Mouse (Mus musculus): ENCODE data around the gene Eif3i. TPM values are rescaled to one million over a fixed set of nuclear protein-coding genes. Genes with fewer than 3 reads are reported as not detected.
A peak's percentile ranks its signal among the peaks of the same experiment; 100 is the strongest.
"Not testable (repeated sequence)": the region's sequence is repeated elsewhere in the genome, so short reads cannot be mapped to it uniquely, and the experiment has no call there.

Gene Eif3i
- polyA plus RNA-seq, 1 experiment from 2014 or later, result 329 TPM

GRCm38 (mm10) chr4:129547631-129548030 is 52.8 kb downstream of the Eif3i start:
- 74% methylated on average over 4 of the region's 4 CpGs for WGBS
- not testable (repeated sequence) for H3K9ac ChIP-seq (ENCODE audit: low read depth, low read length)

GRCm38 (mm10) chr4:129544106-129544505 is 56.3 kb downstream of the Eif3i start:
- DNase-seq (ENCODE audit: low spot score), result no peak

More at GRCm38 (mm10) chr4:129547631-129548030, 52.8 kb downstream of the Eif3i start:
- H3K27ac ChIP-seq (ENCODE audit: low read depth, low read length); H3K36me3 ChIP-seq (ENCODE audit: control insufficient read depth, insufficient read depth, low read length); H3K9me3 ChIP-seq (ENCODE audit: control insufficient read depth, low read length); H3K4me1 ChIP-seq (replicated peaks; ENCODE audit: control insufficient read depth, insufficient read depth, low read length); H3K4me2 ChIP-seq; H3K4me3 ChIP-seq (ENCODE audit: low read depth, low read length); DNase-seq (ENCODE audit: low spot score); ATAC-seq (replicated peaks; ENCODE audit: low FRiP score); H3K27me3 ChIP-seq (replicated peaks; ENCODE audit: control insufficient read depth, insufficient read depth, low read length): not testable (repeated sequence)

GRCm38 (mm10) chr4:129542592-129543141 is 57.8 kb downstream of the Eif3i start, which contains the start of gene Hdac1:
Hdac1 (minus strand) TSS chr4:129542713.
- Histone ChIP-seq H3K9ac (ENCODE audit: low read depth, low read length) (peak within 1 kb of the TSS; percentile 95), H3K4me1 (replicated peaks; ENCODE audit: control insufficient read depth, insufficient read depth, low read length) (peaks cover 13% of the 10 kb centered on the region), H3K36me3 (ENCODE audit: control insufficient read depth, insufficient read depth, low read length) (peaks cover 9% of the 10 kb centered on the region; the same call in 1 of the 2 replicates), H3K4me3 (ENCODE audit: low read depth, low read length) (peak within 1 kb of the TSS; percentile 94), H3K9me3 (ENCODE audit: control insufficient read depth, low read length) (no peaks in the 10 kb centered on the region), H3K27ac (ENCODE audit: low read depth, low read length) (peak within 1 kb of the TSS; percentile 82), H3K27me3 (replicated peaks; ENCODE audit: control insufficient read depth, insufficient read depth, low read length) (no peaks in the 10 kb centered on the region), H3K4me2 (peak within 1 kb of the TSS; percentile 76)
- WGBS, result under 1% methylated on average over 46 of the region's 46 CpGs
- DNase-seq (ENCODE audit: low spot score) (peak; percentile 99), ATAC-seq (replicated peaks; ENCODE audit: low FRiP score) (peak; percentile 100)

More at GRCm38 (mm10) chr4:129544106-129544505, 56.3 kb downstream of the Eif3i start:
- Histone ChIP-seq H3K27me3 (replicated peaks; ENCODE audit: control insufficient read depth, insufficient read depth, low read length) (no peaks in the 10 kb centered on the region), H3K27ac (ENCODE audit: low read depth, low read length) (no peak overlapping the region), H3K9ac (ENCODE audit: low read depth, low read length) (no peak overlapping the region), H3K4me1 (replicated peaks; ENCODE audit: control insufficient read depth, insufficient read depth, low read length) (peaks cover 13% of the 10 kb centered on the region), H3K4me3 (ENCODE audit: low read depth, low read length) (no peak overlapping the region), H3K36me3 (ENCODE audit: control insufficient read depth, insufficient read depth, low read length) (peaks cover 6% of the 10 kb centered on the region; the same call in 1 of the 2 replicates), H3K9me3 (ENCODE audit: control insufficient read depth, low read length) (no peaks in the 10 kb centered on the region), H3K4me2 (no peak overlapping the region)
- WGBS, result 88% methylated on average over 4 of the region's 4 CpGs
- ATAC-seq (replicated peaks; ENCODE audit: low FRiP score), result no peak

Small RNA genes lying within 50 kb of the gene (microRNA-seq; reads per million reads assigned to microRNA genes)
- not detected for gene Mir8119 (ENCODE audit: borderline number of aligned reads)

Other genes with a start within 250 kb of the Eif3i start
- 4.2 and 4.8 TPM in 2 replicates for gene Zbtb8a, start 222.5 kb downstream of the Eif3i start, polyA plus RNA-seq (2014; fragmentation: Nextera tagmentation; extraction: Ambion mirVana)
- 2.4 and 2.8 TPM in 2 replicates for gene Zbtb8b, start 159.8 kb downstream of the Eif3i start, polyA plus RNA-seq (2014; fragmentation: Nextera tagmentation; extraction: Ambion mirVana)
- gene Bsdc1, start 139.1 kb downstream of the Eif3i start, polyA plus RNA-seq (2014; fragmentation: Nextera tagmentation; extraction: Ambion mirVana), result 21.6 and 22.5 TPM in 2 replicates
- not detected in 2 replicates for gene Tssk3, start 109.6 kb downstream of the Eif3i start, polyA plus RNA-seq (2014; fragmentation: Nextera tagmentation; extraction: Ambion mirVana)
- gene Fam229a, start 109.5 kb downstream of the Eif3i start, polyA plus RNA-seq (2014; fragmentation: Nextera tagmentation; extraction: Ambion mirVana), result not detected in 2 replicates
- 388 and 395 TPM in 2 replicates for gene Marcksl1, start 87.1 kb downstream of the Eif3i start, polyA plus RNA-seq (2014; fragmentation: Nextera tagmentation; extraction: Ambion mirVana)
- 215 and 223 TPM in 2 replicates for gene Hdac1, start 57.9 kb downstream of the Eif3i start, polyA plus RNA-seq (2014; fragmentation: Nextera tagmentation; extraction: Ambion mirVana)
- gene Lck, start 27.0 kb downstream of the Eif3i start, polyA plus RNA-seq (2014; fragmentation: Nextera tagmentation; extraction: Ambion mirVana), result 5.5 and 6.0 TPM in 2 replicates
- 9.2 and 9.3 TPM in 2 replicates for gene Fam167b, start 22.1 kb downstream of the Eif3i start, polyA plus RNA-seq (2014; fragmentation: Nextera tagmentation; extraction: Ambion mirVana)
- 207 and 228 TPM in 2 replicates for gene Tmem234, start within 50 bp of the Eif3i start, polyA plus RNA-seq (2014; fragmentation: Nextera tagmentation; extraction: Ambion mirVana)
- 0.57 and 1.5 TPM in 2 replicates for gene Dcdc2b, start 13.6 kb upstream of the Eif3i start, polyA plus RNA-seq (2014; fragmentation: Nextera tagmentation; extraction: Ambion mirVana)
- 23.6 and 25.3 TPM in 2 replicates for gene Iqcc, start 18.5 kb upstream of the Eif3i start, polyA plus RNA-seq (2014; fragmentation: Nextera tagmentation; extraction: Ambion mirVana)
- gene Ccdc28b, start 23.3 kb upstream of the Eif3i start, polyA plus RNA-seq (2014; fragmentation: Nextera tagmentation; extraction: Ambion mirVana), result 27.2 and 33.1 TPM in 2 replicates
- 70.6 and 76.7 TPM in 2 replicates for gene Txlna, start 40.4 kb upstream of the Eif3i start, polyA plus RNA-seq (2014; fragmentation: Nextera tagmentation; extraction: Ambion mirVana)
- 11.7 and 12.6 TPM in 2 replicates for gene Kpna6, start 72.1 kb upstream of the Eif3i start, polyA plus RNA-seq (2014; fragmentation: Nextera tagmentation; extraction: Ambion mirVana)
- gene Tmem39b, start 96.2 kb upstream of the Eif3i start, polyA plus RNA-seq (2014; fragmentation: Nextera tagmentation; extraction: Ambion mirVana), result 24.1 and 24.7 TPM in 2 replicates
- 78.4 and 83.3 TPM in 2 replicates for gene Khdrbs1, start 141.7 kb upstream of the Eif3i start, polyA plus RNA-seq (2014; fragmentation: Nextera tagmentation; extraction: Ambion mirVana)
- 279 and 298 TPM in 2 replicates for gene Ptp4a2, start 210.6 kb upstream of the Eif3i start, polyA plus RNA-seq (2014; fragmentation: Nextera tagmentation; extraction: Ambion mirVana)